Mouse (Mus musculus): ENCODE measurements around the gene Rnaset2b.
"Not testable (repeated sequence)": the region's sequence is repeated elsewhere in the genome, so short reads cannot be mapped to it uniquely, and the experiment has no call there.

Gene Rnaset2b

DNA sequence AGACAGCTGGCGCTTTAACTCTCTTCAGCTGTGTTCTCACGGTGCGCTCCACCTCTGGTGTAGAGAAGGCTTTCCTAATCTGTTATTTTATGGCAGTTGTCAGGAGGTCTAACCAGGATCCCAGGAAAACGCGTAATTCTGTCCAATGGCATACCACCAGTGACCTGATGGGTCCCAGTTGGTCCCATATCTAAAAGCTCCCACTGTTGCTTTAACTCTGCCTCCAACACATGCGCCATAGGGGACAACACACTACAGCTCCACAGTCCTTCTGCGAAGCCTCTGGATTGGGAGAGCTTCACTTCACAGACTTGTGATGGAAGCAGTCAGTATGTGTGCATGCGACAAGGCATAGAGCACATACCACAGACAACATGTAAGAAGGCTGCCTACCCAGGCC lies 9.7 kb downstream of the Rnaset2b start:
- DNase-seq (ENCODE audit: low spot score) = not testable (repeated sequence)

- not testable (repeated sequence) for DNase-seq (ENCODE audit: low spot score)
These were observed 15.7 kb downstream of the Rnaset2b start for GRCm38 (mm10) chr17:6986118-6986517.

DNA sequence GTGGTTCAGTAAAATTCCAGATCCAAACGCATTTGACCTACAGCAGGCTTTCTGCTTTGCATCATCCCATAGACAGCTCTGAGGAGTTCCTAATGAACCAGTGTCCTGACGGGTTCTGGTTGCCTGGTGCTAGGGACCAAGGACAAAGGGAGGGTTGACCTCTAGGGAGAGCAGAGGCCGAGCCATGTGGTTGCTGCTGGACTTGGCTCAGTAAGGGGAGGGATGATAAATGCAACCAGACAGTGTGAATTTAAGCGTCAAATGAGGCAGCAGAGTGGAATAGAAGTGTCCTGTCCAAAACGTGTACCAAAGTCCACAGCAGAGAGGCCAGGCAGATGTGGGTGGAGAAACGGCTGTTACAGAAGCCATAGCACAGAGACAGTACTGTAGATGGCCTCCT lies 25.1 kb downstream of the Rnaset2b start:
- DNase-seq (ENCODE audit: low spot score) = not testable (repeated sequence)

DNA sequence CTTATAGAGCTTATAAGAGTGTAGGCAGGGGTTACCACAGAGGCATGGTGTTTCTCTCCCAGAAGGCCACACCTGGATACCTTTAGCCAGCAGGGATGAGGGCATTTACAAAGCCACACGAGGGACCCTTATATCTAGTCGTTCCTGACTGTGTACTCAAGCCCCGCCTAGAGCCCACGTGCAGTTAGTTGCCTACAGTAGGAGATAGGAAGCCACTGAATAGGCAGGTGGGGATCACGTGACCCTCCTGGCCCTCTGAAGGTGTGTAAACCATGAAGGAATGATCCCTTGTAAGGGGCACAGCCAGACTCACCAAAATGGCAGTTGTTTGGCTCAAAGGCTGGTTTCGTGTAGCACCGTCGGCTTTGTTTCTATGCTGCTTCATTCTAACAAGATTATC lies 26.4 kb downstream of the Rnaset2b start:
- not testable (repeated sequence) for DNase-seq (ENCODE audit: low spot score)

GRCm38 (mm10) chr17:6997778-6998490 lies 27.5 kb downstream of the Rnaset2b start:
- DNase-seq (ENCODE audit: low spot score) = not testable (repeated sequence)

DNA sequence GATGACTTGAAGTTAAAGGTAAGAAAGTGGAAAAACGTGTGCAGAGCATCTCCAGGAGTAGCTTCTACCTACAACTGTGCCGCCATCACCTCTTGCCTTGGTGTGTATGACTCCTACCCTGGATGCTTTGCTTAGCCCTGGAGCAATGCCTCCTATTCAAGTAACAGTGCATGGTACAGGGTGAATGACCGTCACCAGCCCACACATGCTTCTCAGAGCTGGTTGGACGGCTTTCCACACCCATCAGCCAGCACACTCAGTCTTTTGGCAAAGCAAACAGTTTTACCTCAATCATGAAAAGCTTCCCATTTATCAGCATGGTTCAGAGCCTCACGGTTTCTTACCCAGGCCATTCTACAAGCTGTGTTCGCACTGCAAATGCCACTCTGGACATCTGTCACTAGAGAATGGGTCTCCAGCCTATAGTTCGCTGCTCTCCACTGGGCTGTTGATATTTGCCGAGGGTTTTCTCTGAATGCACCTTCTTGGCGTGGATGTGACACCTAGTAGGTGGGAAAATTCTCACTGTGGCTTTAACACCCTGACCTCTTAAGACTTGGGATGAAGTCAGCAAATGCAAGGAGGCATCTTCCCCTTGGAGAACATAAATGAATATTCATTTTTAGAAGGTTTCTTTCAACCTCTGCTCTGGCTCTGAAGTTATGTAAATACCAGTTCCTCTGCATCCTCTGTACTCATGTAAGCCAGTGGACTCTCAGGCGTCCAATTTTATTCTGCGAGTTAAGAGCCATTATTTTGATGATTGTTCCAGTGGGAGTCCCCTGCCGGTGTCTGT lies 31.6 kb downstream of the Rnaset2b start:
- DNase-seq (ENCODE audit: low spot score) = not testable (repeated sequence)

- not testable (repeated sequence) for DNase-seq (ENCODE audit: low spot score)
These were observed 33.0 kb downstream of the Rnaset2b start for GRCm38 (mm10) chr17:7003392-7003791.

DNA sequence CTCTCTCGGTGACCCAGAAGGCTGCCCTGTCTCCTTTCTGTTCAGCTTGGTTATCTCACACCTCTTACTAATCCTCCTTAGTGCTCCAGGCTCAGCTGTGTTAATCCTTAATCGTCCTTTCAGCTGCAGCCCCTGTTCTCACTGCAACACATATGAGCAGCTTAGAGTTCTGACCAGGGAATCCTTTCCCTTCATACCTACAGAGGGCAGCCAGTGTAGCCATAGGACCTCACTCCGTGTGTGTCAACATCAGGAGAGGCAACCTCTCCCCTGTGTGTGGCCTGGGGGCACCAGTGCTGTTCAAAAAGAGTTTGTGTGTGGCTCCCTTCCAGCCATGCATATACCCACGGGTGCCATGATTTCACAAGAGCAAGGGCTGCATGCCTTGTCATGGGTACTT lies 35.2 kb downstream of the Rnaset2b start:
- DNase-seq (ENCODE audit: low spot score) = not testable (repeated sequence)

DNA sequence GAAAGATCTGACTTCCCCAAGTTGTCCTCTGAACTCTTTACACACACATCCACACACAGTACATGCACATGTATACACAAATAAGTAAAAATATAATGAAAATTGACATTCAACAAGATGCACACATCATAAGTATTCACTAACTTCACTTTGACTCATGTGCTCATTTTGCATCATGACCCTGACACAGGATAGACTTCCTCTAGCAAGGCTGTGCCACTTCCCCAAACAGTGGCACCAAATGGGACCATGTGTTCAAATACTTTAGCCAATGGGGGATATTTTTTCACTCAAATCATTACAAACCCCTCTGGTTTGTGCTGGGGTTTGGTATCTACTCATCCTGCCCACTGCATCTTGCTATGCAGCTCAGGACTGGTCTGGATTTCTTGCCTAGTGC lies 38.5 kb downstream of the Rnaset2b start:
- not testable (repeated sequence) for DNase-seq (ENCODE audit: low spot score)

DNA sequence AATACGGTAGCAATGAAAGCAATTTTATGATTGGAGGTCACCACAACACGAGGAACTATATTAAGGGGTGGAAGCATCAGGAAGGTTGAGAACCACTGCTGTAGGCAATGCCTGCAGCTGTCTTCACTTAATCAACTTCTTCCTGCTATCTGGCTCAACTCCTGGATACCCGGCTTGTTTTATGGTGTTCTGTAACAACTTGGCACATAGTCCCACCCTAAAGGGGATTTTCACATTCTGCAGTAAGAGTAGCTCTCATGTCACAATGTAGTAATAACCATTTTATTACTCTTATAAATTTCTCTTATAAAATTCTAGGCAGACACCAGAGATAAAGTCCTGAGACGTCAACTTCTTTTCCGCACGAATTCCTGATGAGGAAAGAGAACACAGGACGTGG lies 39.0 kb downstream of the Rnaset2b start:
- DNase-seq (ENCODE audit: low spot score) = not testable (repeated sequence)

DNA sequence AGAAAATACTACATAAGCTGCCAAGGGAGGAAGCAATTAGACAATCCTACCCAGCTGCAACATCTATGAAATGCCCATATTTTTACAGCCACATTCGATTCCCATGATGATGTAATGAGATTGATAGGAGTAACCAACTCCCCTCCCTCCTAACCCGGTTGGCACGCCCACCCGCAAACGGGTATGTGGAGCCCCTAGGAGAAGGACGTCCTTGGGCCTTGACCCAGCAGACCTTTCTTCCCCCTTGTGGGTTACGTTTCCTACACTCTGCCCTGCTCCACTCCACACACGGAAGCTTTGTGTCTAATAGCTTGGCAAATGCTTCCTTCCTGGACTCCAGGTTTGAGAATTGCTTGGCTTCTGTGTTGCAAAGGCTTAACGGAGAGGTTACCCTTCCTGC lies 39.5 kb downstream of the Rnaset2b start:
- not testable (repeated sequence) for DNase-seq (ENCODE audit: low spot score)

GRCm38 (mm10) chr17:7014190-7014589 lies 43.8 kb downstream of the Rnaset2b start:
- DNase-seq (ENCODE audit: low spot score) = not testable (repeated sequence)

DNA sequence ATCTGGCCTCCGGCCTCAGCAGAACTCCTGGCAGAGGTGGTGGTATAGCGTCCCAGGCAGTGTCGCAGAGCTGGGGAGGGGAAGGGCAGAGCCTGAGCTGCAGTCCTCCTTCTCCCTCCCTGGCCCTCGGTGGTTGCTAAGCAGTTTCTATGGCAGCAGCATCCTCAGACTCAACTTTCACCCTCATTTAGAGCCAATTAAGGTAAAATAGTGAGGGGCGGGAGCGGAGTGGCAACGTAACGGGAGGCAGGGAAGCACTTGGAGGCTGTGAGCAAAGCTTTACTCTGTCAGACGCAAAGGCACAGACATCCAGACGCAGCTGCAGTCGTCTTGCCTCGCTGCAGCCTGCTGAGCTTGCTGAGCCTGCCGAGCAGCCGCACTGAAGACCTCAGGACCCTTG lies 54.8 kb downstream of the Rnaset2b start, which contains the start of gene Gm1604a:
Gm1604a (plus strand) TSS at position 312 of the 400 bp plus-strand sequence.
- DNase-seq (ENCODE audit: low spot score) = not testable (repeated sequence)

DNA sequence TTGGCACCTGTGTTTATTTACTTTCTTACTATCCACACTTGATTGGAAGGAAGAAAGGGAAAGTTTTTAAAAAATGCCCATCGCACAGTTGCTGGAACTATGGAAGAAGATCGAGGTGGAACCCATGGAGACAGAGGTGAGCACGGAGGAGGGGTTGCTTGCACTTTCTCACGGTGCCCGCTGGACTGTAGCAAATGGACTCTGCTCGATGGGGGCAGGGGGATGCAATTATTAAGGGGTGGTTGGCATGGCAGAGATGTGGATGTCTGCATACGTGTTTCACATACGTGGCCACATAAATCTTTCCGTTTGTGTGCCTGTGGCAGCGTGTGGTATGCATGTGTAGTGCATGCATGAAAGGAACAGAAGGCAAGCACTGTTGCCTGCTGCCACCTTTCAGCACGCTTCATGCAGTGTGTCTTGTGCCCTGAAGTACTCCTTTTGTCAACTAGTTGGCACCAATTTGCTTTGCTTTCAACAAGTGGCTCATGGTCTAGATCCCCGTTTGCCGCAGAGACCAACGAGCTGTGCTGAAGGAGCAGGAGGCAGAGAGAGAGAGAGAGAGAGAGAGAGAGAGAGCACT lies 55.4 kb downstream of the Rnaset2b start:
- not testable (repeated sequence) for DNase-seq (ENCODE audit: low spot score)

DNA sequence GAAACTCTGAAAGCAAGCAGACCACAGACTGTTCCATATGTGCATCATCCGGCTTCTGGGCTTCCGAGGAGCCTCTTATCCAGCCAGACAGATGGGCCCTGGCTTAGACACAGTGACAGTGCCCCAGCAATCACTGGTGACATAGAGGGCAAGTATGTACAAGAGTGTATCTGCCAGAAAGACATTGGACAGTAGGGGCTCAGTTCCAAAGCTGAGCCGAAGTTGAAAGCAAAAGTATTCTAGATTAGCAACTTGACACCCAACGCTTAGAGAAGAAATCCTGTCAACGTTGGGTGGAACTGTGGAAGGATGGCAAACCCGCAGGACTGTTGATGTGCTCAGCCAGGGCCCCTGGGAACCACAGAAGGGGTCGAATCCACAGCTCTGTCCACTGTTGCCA lies 59.8 kb downstream of the Rnaset2b start:
- DNase-seq (ENCODE audit: low spot score) = not testable (repeated sequence)

- not testable (repeated sequence) for DNase-seq (ENCODE audit: low spot score)
These were observed 60.3 kb downstream of the Rnaset2b start for GRCm38 (mm10) chr17:7030622-7031174.

GRCm38 (mm10) chr17:7033192-7034166 lies 63.0 kb downstream of the Rnaset2b start:
- not testable (repeated sequence) for DNase-seq (ENCODE audit: low spot score)

Measured in yolk sac, embryonic 10.5 days (tissue).